Mouse (Mus musculus) urinary bladder, adult 2 months (tissue): ENCODE results near the gene Nphs1. TPM values are rescaled to one million over a fixed set of nuclear protein-coding genes. Genes with fewer than 3 reads are reported as not detected.
A peak's percentile ranks its signal among the peaks of the same experiment; 100 is the strongest.

Source experiments
- DNase-seq: peaks from one replicate; pipeline ENCODE4 v3.0.0; 2022; ENCODE audit warnings: low spot score
- polyA plus RNA-seq: library from polyadenylated mRNA; depleted of rRNA; stranded (reverse); fragments of >200 nt; gene quantifications from 2 replicates; pipeline ENCODE4 v1.2.3, GENCODE M21; 2012; rRNA removed

The Nphs1 gene
- not detected in 2 replicates for polyA plus RNA-seq

GRCm38 (mm10) chr7:30457629-30458330 is at the start of gene Nphs1, which contains the start of gene Kirrel2:
Gene Nphs1, plus strand, starts transcription at chr7:30458315.
Gene Kirrel2, minus strand, starts transcription at chr7:30457690.
- no peak for DNase-seq

GRCm38 (mm10) chr7:30408639-30409038 is 49.5 kb upstream of the Nphs1 start:
- no peak for DNase-seq

- DNase-seq = no peak
Observed at GRCm38 (mm10) chr7:30409789-30410188, 48.3 kb upstream of the Nphs1 start.

GRCm38 (mm10) chr7:30411023-30411422 is 47.1 kb upstream of the Nphs1 start:
- no peak for DNase-seq

GRCm38 (mm10) chr7:30412735-30413147 is 45.4 kb upstream of the Nphs1 start:
- DNase-seq = no peak

GRCm38 (mm10) chr7:30413596-30413995 is 44.5 kb upstream of the Nphs1 start, which contains the start of gene Tyrobp:
Gene Tyrobp, plus strand, starts transcription at chr7:30413760.
- no peak for DNase-seq

GRCm38 (mm10) chr7:30417856-30418255 is 40.3 kb upstream of the Nphs1 start:
- DNase-seq = no peak

- DNase-seq = no peak
Observed at GRCm38 (mm10) chr7:30419561-30420499, 38.3 kb upstream of the Nphs1 start, which contains the start of gene Hcst. Gene Hcst, minus strand, starts transcription at chr7:30419854.

GRCm38 (mm10) chr7:30420673-30421072 is 37.4 kb upstream of the Nphs1 start:
- no peak for DNase-seq

GRCm38 (mm10) chr7:30421175-30421889 is 36.8 kb upstream of the Nphs1 start, which contains the start of gene Nfkbid:
Gene Nfkbid, plus strand, starts transcription at chr7:30421732.
- DNase-seq = peak; percentile 45

- peak; percentile 60 for DNase-seq
Observed at GRCm38 (mm10) chr7:30421890-30422435, 36.2 kb upstream of the Nphs1 start.

- DNase-seq = no peak
Observed at GRCm38 (mm10) chr7:30422560-30422959, 35.6 kb upstream of the Nphs1 start.

- no peak for DNase-seq
Observed at GRCm38 (mm10) chr7:30423071-30423641, 35.0 kb upstream of the Nphs1 start.

GRCm38 (mm10) chr7:30429327-30429726 is 28.8 kb upstream of the Nphs1 start:
- no peak for DNase-seq

GRCm38 (mm10) chr7:30430191-30430590 is 27.9 kb upstream of the Nphs1 start:
- no peak for DNase-seq

GRCm38 (mm10) chr7:30431793-30432192 is 26.3 kb upstream of the Nphs1 start:
- DNase-seq = no peak

GRCm38 (mm10) chr7:30434238-30434637 is 23.9 kb upstream of the Nphs1 start:
- no peak for DNase-seq

- no peak for DNase-seq
Observed at GRCm38 (mm10) chr7:30434701-30435100, 23.4 kb upstream of the Nphs1 start.

- no peak for DNase-seq
Observed at GRCm38 (mm10) chr7:30435156-30435555, 23.0 kb upstream of the Nphs1 start.

- no peak for DNase-seq
Observed at GRCm38 (mm10) chr7:30436879-30437278, 21.2 kb upstream of the Nphs1 start.

GRCm38 (mm10) chr7:30439734-30440133 is 18.4 kb upstream of the Nphs1 start:
- no peak for DNase-seq
